Mouse (Mus musculus) erythroblast, embryonic 14.5 days (primary cell): ENCODE results near the gene Gpatch1.

Experiments used
- GATA1 ChIP-seq: IDR thresholded peaks from 2 replicates; pipeline ENCODE4 v1.6.1; 2012; ENCODE audit warnings: low read length, inconsistent platforms, mixed read lengths
- TAL1 ChIP-seq: IDR thresholded peaks from 3 replicates; pipeline ENCODE4 v1.6.1; 2012; ENCODE audit warnings: low read length, inconsistent platforms, mixed read lengths

GRCm38 (mm10) chr7:35295631-35296030 lies 22.6 kb downstream of the Gpatch1 start:
- no peak for TF ChIP-seq GATA1
- TF ChIP-seq TAL1 = no peak
